Mouse (Mus musculus) forebrain, embryonic 16.5 days (tissue): ENCODE measurements around the gene Dynll1. TPM values are rescaled to one million over a fixed set of nuclear protein-coding genes. Genes with fewer than 3 reads are reported as not detected.
"Not testable (repeated sequence)": the region's sequence is repeated elsewhere in the genome, so short reads cannot be mapped to it uniquely, and the experiment has no call there.

ENCODE experiments used
- ATAC-seq: fragments of 200-750 bp; cut with Nextera tagmentation; 2 replicates; pipeline ENCODE4 v1.8.0; 2017; ENCODE audit warnings: mild to moderate bottlenecking, moderate library complexity
- H3K27ac ChIP-seq: fragments of 300-500 bp; sonication (generic); 2 replicates; pipeline ENCODE4 v1.5.1; 2014; ENCODE audit warnings: low read length, control low read depth
- H3K27me3 ChIP-seq: fragments of 300-500 bp; sonication (generic); replicated peaks from 2 replicates; pipeline ENCODE4 v1.6.1; 2014; ENCODE audit warnings: low read length; ENCODE audit not compliant: control insufficient read depth, insufficient read depth
- H3K36me3 ChIP-seq: fragments of 300-500 bp; sonication (generic); 2 replicates; pipeline ENCODE4 v1.6.1; 2014; ENCODE audit not compliant: control insufficient read depth, insufficient read depth
- H3K4me1 ChIP-seq: fragments of 300-500 bp; sonication (generic); replicated peaks from 2 replicates; pipeline ENCODE4 v1.6.1; 2014; ENCODE audit warnings: low read length; ENCODE audit not compliant: control insufficient read depth, insufficient read depth
- H3K4me2 ChIP-seq: fragments of 300-500 bp; sonication (generic); 2 replicates; pipeline ENCODE4 v1.6.1; 2014; ENCODE audit warnings: mild to moderate bottlenecking, low read length, control low read depth
- H3K4me3 ChIP-seq: fragments of 300-500 bp; sonication (generic); replicated peaks from 2 replicates; pipeline ENCODE4 v1.5.1; 2014; ENCODE audit warnings: mild to moderate bottlenecking, low read length, control low read depth
- H3K9ac ChIP-seq: fragments of 300-500 bp; sonication (generic); replicated peaks from 2 replicates; pipeline ENCODE4 v1.6.1; 2014; ENCODE audit warnings: low read depth, low read length, control low read depth
- H3K9me3 ChIP-seq: fragments of 300-500 bp; sonication (generic); 2 replicates; pipeline ENCODE4 v1.6.1; 2016; ENCODE audit warnings: low read length; ENCODE audit not compliant: control insufficient read depth
- WGBS: fragments of 180-500 bp; shearing (Covaris S2); extraction: QIAGEN DNeasy Blood & Tissue Kit; methylation state at CpG from one replicate; pipeline ENCODE4 v1.1.7; 2014; 5-methylcytosine and 5-hydroxymethylcytosine counted together
- polyA plus RNA-seq: library from polyadenylated mRNA; unstranded; fragments of >200 nt; fragmentation: Nextera tagmentation; extraction: Ambion mirVana; gene quantifications from 2 replicates; pipeline ENCODE4 v1.2.1, GENCODE M21; 2015

The Dynll1 gene
- polyA plus RNA-seq, 1 experiment from 2014 or later, result 1,337 TPM

DNA sequence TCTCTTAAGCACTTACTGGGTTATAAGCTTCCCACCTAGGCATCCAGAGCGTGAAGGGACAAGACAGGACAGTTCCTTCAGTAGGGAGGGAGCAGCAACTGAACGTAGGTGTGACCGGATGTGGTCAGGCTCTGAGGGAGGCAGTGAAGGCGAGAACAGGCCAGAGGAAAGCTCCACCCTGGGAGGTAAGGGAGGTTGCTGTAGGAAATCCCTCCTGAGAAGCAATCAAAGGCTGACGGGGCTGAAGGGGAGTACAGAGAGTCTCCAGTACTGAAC, 12.8 kb upstream of the Dynll1 start:
- ATAC-seq, result no peak
- H3K4me3 ChIP-seq, result no peak overlapping the region
- H3K27me3 ChIP-seq, result no peaks in the 10 kb centered on the region
- no peak overlapping the region for H3K27ac ChIP-seq
- H3K9me3 ChIP-seq, result no peaks in the 10 kb centered on the region
- H3K36me3 ChIP-seq, result no peaks in the 10 kb centered on the region
- 47% methylated on average over 5 of the region's 5 CpGs for WGBS
- H3K4me1 ChIP-seq, result peaks cover 22% of the 10 kb centered on the region
- no peak overlapping the region for H3K4me2 ChIP-seq
- no peak overlapping the region for H3K9ac ChIP-seq

DNA sequence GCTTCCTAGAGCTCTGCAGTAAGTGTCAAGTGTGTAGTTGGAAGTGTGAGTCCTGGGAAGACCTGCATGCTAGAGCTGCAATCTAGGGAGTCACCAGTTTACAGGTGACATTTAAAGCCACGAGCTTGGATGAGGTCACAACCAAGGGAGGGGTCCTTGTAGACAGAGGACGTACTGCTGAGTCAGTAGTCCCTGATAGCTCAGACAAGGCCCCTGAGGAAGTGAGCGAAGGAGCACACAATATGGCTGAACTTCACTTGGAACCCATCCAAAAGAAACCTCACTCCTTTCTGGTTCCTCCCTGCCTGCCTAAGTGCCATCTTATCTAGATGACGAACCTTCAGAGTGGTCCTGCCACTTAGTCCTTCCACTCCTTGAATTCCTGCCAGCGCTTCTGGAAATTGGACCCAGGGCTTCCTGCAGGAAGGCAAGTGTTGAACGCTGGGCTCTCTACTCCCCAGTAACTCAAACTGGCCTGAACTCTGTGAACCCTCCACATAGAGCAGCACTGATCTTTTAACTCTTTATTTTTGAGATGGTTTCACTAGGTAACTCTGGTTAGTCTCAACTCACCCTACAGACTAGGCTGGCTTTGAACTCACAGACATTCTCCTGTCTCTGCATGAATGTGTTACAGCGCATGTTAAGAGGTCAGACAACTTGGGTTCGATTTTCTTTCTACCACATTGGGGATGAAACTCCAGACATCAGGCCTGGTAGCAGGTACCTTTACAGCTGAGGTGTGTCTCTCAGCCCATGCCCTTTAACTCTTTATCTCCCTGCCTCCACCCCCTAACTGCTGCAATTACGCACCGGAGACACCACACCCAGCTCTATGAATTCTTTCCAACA, 12.2 kb upstream of the Dynll1 start:
- Histone ChIP-seq H3K36me3 (no peaks in the 10 kb centered on the region), H3K9me3 (no peaks in the 10 kb centered on the region), H3K4me1 (peaks cover 17% of the 10 kb centered on the region), H3K9ac (no peak overlapping the region), H3K4me3 (no peak overlapping the region), H3K27me3 (no peaks in the 10 kb centered on the region), H3K4me2 (no peak overlapping the region), H3K27ac (no peak overlapping the region)
- WGBS, result 75% methylated on average over 10 of the region's 10 CpGs
- ATAC-seq, result no peak

DNA sequence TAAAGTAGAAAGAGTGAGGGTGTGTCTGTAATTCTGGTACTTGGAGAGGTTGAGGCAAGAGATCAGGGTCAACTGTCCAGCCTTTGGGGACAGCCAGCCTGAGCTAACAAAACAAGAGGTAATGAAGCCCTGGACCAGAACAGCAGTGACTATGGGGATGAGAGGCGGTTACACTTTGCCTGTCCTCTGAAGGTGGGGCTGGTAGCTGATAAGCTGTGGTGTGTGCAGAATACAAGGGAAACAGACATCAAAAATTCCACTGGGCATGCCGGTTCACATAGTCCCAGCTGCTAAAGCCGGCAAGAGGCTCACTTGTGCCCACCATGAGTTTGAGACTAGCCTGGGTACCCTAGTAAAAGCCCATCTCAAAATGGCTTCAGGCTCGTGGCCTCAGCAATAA, 11.6 kb upstream of the Dynll1 start:
- Histone ChIP-seq H3K9me3 (no peaks in the 10 kb centered on the region), H3K27ac (no peak overlapping the region), H3K9ac (no peak overlapping the region), H3K4me2 (no peak overlapping the region), H3K27me3 (no peaks in the 10 kb centered on the region), H3K4me1 (peaks cover 10% of the 10 kb centered on the region), H3K36me3 (no peaks in the 10 kb centered on the region), H3K4me3 (no peak overlapping the region)
- WGBS, result 87% methylated on average over 4 of the region's 4 CpGs
- ATAC-seq, result no peak

DNA sequence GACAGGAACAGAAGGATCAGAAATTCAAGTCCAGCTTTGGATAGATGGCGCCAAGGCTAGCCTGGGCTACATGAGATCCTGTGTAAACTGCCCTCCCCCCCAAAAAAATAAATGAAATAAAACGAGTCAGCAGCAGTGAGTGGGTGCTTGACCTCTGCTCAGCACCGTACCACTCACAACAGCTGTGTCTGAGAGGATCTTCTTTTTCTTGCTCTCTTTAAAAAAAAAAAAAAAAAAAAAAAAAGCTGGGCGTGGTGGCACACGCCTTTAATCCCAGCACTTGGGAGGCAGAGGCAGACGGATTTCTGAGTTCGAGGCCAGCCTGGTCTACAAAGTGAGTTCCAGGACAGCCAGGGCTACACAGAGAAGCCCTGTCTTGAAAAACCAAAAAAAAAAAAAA, 1.4 kb upstream of the Dynll1 start:
- H3K9ac ChIP-seq, ATAC-seq, H3K4me2 ChIP-seq, H3K9me3 ChIP-seq, H3K36me3 ChIP-seq, H3K27ac ChIP-seq, H3K4me3 ChIP-seq, H3K27me3 ChIP-seq: not testable (repeated sequence)
- peaks cover 25% of the 10 kb centered on the region for H3K4me1 ChIP-seq
- WGBS, result 82% methylated on average over 5 of the region's 7 CpGs

DNA sequence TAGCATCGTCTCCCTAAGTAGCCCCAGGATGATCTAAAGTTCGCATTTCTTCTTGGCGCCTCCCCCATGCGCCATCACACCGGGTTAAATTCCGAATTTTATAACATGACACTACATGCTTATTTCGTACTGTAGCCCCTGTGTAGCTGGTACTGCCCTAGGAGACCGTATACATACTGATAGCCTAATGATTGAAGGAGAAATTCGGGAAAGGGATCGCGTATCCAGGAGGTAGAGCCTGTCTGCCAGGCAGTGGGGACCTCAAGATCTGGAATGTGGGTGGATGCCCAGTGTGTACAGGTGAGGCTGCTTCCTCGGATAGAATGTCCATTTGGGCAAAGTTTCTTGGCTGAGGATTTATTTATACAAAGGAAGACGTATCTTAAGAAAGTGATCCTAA, 816 bp upstream of the Dynll1 start:
- Histone ChIP-seq H3K36me3 (peaks cover 9% of the 10 kb centered on the region; the same call in 1 of the 2 replicates), H3K4me3 (peak overlapping the region; percentile 55), H3K9ac (peak overlapping the region; percentile 65), H3K4me1 (peaks cover 28% of the 10 kb centered on the region), H3K4me2 (peak overlapping the region; percentile 87), H3K27ac (no peak overlapping the region; the same call in 1 of the 2 replicates), H3K27me3 (no peaks in the 10 kb centered on the region), H3K9me3 (no peaks in the 10 kb centered on the region)
- WGBS, result 29% methylated on average over 13 of the region's 13 CpGs
- no peak for ATAC-seq

DNA sequence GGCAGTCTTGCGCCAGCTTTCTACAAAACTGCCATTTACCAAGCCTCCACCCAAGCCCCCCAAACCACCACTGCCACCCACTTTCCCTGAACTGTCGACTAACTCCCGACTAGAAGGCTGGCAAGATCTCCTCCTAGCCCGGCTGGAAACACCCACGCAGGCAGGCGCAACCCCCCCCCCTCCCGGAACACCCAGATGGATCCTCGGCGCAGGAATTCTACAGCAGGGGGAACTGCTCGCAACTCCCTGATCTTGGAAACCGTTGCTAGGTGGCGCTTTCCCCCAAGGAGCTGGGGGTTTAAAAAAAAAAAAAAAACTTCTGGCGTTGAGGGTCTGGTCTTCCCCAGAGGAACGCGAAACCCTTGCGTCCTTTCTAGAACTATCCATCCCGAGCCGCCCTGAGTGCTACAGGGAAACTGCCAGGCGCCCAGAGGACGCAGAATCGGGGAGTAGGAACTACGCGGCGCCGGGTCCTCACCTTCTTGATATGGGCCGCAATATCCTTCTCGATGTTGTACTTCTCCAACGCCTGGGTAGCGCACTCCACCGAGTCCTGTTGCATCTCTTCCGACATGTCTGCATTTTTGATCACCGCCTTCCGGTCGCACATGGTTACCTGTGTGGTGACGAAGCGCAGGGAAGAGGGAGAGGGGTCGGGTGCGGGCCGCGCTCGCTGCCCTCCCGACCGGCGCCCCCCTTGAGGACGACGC, 609 bp downstream of the Dynll1 start:
- Histone ChIP-seq H3K4me3 (peak overlapping the region; percentile 55), H3K9ac (peak overlapping the region; percentile 59), H3K27ac (peak overlapping the region; percentile 87), H3K9me3 (no peaks in the 10 kb centered on the region), H3K36me3 (peaks cover 20% of the 10 kb centered on the region), H3K4me1 (peaks cover 28% of the 10 kb centered on the region), H3K27me3 (no peaks in the 10 kb centered on the region), H3K4me2 (peak overlapping the region; percentile 53)
- under 1% methylated on average over 45 of the region's 46 CpGs for WGBS
- ATAC-seq, result peak; percentile 5

DNA sequence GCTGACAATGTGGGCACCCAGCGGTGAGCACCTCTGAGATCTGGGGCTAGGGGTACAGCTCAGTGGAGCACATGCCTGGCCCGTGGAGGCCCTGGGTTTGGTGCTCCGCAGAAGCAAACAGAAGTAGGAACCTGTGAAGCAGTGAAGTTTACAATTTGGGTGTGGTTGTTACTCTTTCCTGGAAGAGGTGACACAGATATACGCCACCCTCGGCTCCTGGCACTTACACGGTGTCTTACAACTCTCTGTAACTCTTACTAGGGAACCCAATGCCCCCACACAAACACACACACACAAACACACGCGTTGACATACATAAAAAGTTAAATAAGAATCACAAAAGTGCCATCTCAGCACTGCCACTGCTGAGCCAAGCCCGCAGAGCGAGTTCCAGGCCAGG, 4.5 kb downstream of the Dynll1 start:
- H3K4me2 ChIP-seq, result no peak overlapping the region
- H3K9ac ChIP-seq, result no peak overlapping the region
- H3K27me3 ChIP-seq, result no peaks in the 10 kb centered on the region
- no peak for ATAC-seq
- 86% methylated on average over 10 of the region's 10 CpGs for WGBS
- H3K4me1 ChIP-seq, result peaks cover 23% of the 10 kb centered on the region
- no peak overlapping the region for H3K4me3 ChIP-seq
- H3K36me3 ChIP-seq, result peaks cover 27% of the 10 kb centered on the region
- no peaks in the 10 kb centered on the region for H3K9me3 ChIP-seq
- H3K27ac ChIP-seq, result no peak overlapping the region

DNA sequence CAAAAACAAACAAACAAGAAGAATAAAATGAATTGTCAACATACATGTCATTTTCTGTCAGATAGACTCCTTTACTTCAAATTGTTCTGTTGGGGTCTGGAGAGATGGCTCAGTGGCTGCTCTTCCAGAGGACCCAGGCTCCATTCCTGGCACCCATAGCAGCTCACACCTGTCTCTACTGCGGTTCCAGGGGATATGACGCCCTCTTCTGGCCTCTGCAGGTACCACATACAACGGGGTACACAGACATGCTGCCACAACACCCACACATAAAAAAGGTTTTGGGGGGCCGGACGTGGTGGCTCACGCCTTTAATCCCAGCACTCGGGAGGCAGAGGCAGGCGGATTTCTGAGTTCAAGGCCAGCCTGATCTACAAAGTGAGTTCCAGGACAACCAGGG, 6.6 kb downstream of the Dynll1 start:
- no peak for ATAC-seq
- Histone ChIP-seq H3K9me3 (no peaks in the 10 kb centered on the region), H3K27ac (no peak overlapping the region), H3K4me2 (no peak overlapping the region), H3K4me1 (peaks cover 17% of the 10 kb centered on the region), H3K9ac (no peak overlapping the region), H3K27me3 (no peaks in the 10 kb centered on the region), H3K36me3 (peaks cover 31% of the 10 kb centered on the region), H3K4me3 (no peak overlapping the region)
- whole genome bisulfite sequencing, result 89% methylated on average over 8 of the region's 8 CpGs

DNA sequence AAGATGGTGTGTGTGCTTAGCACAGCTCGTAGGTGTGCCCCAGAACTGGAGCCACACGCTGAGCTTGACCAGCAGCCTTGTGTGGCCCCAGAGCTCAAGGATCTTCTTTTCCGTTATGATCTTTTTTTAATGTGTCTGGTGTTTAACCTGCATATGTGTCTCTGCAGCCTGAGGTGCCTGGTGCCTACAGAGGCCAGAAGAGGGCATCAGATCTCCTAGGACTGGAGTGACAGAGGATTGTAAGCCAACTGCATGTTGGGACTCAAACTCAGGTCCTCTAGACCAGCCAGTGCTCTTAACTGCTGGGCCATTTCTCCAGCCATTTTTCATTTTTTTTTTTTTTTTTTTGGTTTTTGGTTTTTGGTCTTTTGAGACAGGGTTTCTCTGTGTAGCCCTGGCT, 16.1 kb downstream of the Dynll1 start:
- Histone ChIP-seq H3K9me3 (no peaks in the 10 kb centered on the region), H3K4me2 (no peak overlapping the region), H3K9ac (no peak overlapping the region), H3K36me3 (peaks cover 13% of the 10 kb centered on the region), H3K4me3 (no peak overlapping the region), H3K27me3 (no peaks in the 10 kb centered on the region), H3K27ac (no peak overlapping the region), H3K4me1 (peaks cover 6% of the 10 kb centered on the region)
- 88% methylated on average over 3 of the region's 3 CpGs for WGBS
- no peak for ATAC-seq
